Mouse (Mus musculus): Measurements from ENCODE around the gene Pebp1. TPM values are rescaled to one million over a fixed set of nuclear protein-coding genes. Genes with fewer than 3 reads are reported as not detected.
"Not testable (repeated sequence)": the region's sequence is repeated elsewhere in the genome, so short reads cannot be mapped to it uniquely, and the experiment has no call there.

Pebp1 gene
- polyA plus RNA-seq, 1 experiment from 2014 or later = 881 TPM

- H3K4me3 ChIP-seq (ENCODE audit: low read depth, low read length) = no peak overlapping the region
- peaks cover 3% of the 10 kb centered on the region; the same call in 1 of the 2 replicates for H3K27me3 ChIP-seq (ENCODE audit: control insufficient read depth, insufficient read depth, low read length)
- no peak overlapping the region for H3K27ac ChIP-seq (ENCODE audit: low read depth, low read length)
- H3K4me2 ChIP-seq (ENCODE audit: low read depth, low read length, severe bottlenecking) = peak overlapping the region; percentile 33; the same call in 1 of the 2 replicates
- no peak overlapping the region for H3K9ac ChIP-seq (ENCODE audit: low read length)
- no peaks in the 10 kb centered on the region for H3K36me3 ChIP-seq (ENCODE audit: control insufficient read depth, insufficient read depth, low read length)
- H3K4me1 ChIP-seq (replicated peaks; ENCODE audit: control insufficient read depth, insufficient read depth, low read length) = 0 out of 2 replicates have a peak, but pooled peaks cover 6% of the 10 kb centered on the region
- DNase-seq (ENCODE audit: low spot score) (no peak), ATAC-seq (replicated peaks; ENCODE audit: low FRiP score) (no peak)
- H3K9me3 ChIP-seq (ENCODE audit: control insufficient read depth, low read length) = no peaks in the 10 kb centered on the region
- WGBS = 31% methylated on average over 14 of the region's 14 CpGs
Observed at GRCm38 (mm10) chr5:117313420-117313819, 26.0 kb upstream of the Pebp1 start.

GRCm38 (mm10) chr5:117307699-117308098 lies 20.3 kb upstream of the Pebp1 start:
- no peaks in the 10 kb centered on the region for H3K36me3 ChIP-seq (ENCODE audit: control insufficient read depth, insufficient read depth, low read length)
- ATAC-seq (replicated peaks; ENCODE audit: low FRiP score) = no peak
- H3K4me1 ChIP-seq (replicated peaks; ENCODE audit: control insufficient read depth, insufficient read depth, low read length) = no peaks in the 10 kb centered on the region
- peak; percentile 85 for DNase-seq (ENCODE audit: low spot score)
- WGBS = 43% methylated on average over 11 of the region's 11 CpGs
- H3K9ac ChIP-seq (ENCODE audit: low read length) = no peak overlapping the region
- no peak overlapping the region for H3K4me3 ChIP-seq (ENCODE audit: low read depth, low read length)
- H3K9me3 ChIP-seq (ENCODE audit: control insufficient read depth, low read length) = no peaks in the 10 kb centered on the region
- no peaks in the 10 kb centered on the region for H3K27me3 ChIP-seq (ENCODE audit: control insufficient read depth, insufficient read depth, low read length)
- H3K27ac ChIP-seq (ENCODE audit: low read depth, low read length) = no peak overlapping the region
- no peak overlapping the region for H3K4me2 ChIP-seq (ENCODE audit: low read depth, low read length, severe bottlenecking)

DNA sequence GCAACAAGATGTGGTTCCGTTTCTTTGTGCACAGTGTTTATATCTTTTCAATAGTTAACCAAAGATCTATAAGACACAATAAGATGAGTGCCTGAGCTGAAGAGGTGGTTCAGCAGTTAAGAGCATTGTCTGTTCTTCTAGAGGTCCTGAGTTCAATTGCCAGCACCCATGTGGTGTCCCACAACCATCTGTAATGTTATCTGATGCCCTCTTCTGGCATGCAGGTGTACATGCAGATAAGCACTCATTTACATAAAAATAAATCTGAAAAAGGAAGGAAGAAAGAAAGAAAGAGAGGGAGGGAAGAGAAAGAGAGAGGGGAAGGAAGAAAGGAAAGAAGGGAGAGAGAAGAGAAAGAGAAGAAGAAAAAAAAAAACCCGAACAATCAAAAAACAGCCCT lies 19.4 kb upstream of the Pebp1 start:
- Histone ChIP-seq H3K36me3 (ENCODE audit: control insufficient read depth, insufficient read depth, low read length) (no peaks in the 10 kb centered on the region), H3K4me1 (replicated peaks; ENCODE audit: control insufficient read depth, insufficient read depth, low read length) (no peaks in the 10 kb centered on the region), H3K9ac (ENCODE audit: low read length) (no peak overlapping the region), H3K27me3 (ENCODE audit: control insufficient read depth, insufficient read depth, low read length) (no peaks in the 10 kb centered on the region), H3K27ac (ENCODE audit: low read depth, low read length) (no peak overlapping the region), H3K4me2 (ENCODE audit: low read depth, low read length, severe bottlenecking) (no peak overlapping the region), H3K4me3 (ENCODE audit: low read depth, low read length) (no peak overlapping the region), H3K9me3 (ENCODE audit: control insufficient read depth, low read length) (no peaks in the 10 kb centered on the region)
- ATAC-seq (replicated peaks; ENCODE audit: low FRiP score) (no peak), DNase-seq (ENCODE audit: low spot score) (no peak)
- WGBS = 92% methylated on average over 2 of the region's 2 CpGs

DNA sequence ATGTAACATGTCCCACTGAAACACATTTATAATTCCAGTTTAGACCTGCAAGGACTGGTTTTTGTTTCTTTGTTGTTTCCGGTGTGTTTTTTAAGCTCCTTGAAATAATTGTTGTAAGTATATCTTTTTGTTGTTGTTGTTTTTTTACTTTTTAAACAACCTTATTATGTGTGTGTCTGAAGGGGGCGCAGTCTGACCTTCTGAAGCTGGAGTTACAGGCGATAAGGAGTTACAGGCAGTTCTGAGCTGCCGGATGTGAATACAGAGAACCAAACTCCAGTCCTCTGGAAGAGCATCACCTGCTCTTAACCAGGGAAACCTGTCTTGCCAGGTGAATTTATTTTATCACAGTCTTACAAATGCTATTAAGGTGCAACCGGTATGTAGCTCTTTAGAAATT lies 18.3 kb upstream of the Pebp1 start:
- Histone ChIP-seq H3K36me3 (ENCODE audit: control insufficient read depth, insufficient read depth, low read length) (no peaks in the 10 kb centered on the region), H3K9ac (ENCODE audit: low read length) (no peak overlapping the region), H3K9me3 (ENCODE audit: control insufficient read depth, low read length) (no peaks in the 10 kb centered on the region), H3K4me1 (replicated peaks; ENCODE audit: control insufficient read depth, insufficient read depth, low read length) (no peaks in the 10 kb centered on the region), H3K4me2 (ENCODE audit: low read depth, low read length, severe bottlenecking) (no peak overlapping the region), H3K27ac (ENCODE audit: low read depth, low read length) (no peak overlapping the region), H3K4me3 (ENCODE audit: low read depth, low read length) (no peak overlapping the region), H3K27me3 (ENCODE audit: control insufficient read depth, insufficient read depth, low read length) (no peaks in the 10 kb centered on the region)
- ATAC-seq (replicated peaks; ENCODE audit: low FRiP score) (no peak), DNase-seq (ENCODE audit: low spot score) (no peak)
- 95% methylated on average over 5 of the region's 5 CpGs for WGBS

DNA sequence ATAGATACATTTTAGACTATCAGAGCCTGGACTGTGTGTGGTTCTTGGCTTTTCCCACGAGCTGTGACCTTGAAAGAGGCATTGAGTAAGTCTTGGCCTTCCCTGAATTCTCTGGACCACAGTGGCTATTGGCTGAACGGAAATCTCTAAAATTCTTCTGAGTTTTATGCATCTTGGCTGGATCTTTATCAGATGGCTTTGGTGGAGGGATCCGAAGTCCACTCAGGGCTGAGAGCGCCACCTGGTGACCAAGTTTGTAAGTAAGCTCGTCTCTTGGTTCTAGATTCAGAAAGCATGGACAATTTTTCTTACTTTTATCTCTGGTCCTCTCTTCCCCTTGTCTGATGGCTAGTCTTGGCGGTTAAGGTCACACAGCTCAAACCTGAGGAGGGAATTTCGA lies 17.5 kb upstream of the Pebp1 start:
- Histone ChIP-seq H3K4me1 (replicated peaks; ENCODE audit: control insufficient read depth, insufficient read depth, low read length) (no peaks in the 10 kb centered on the region), H3K9me3 (ENCODE audit: control insufficient read depth, low read length) (no peaks in the 10 kb centered on the region), H3K9ac (ENCODE audit: low read length) (no peak overlapping the region), H3K36me3 (ENCODE audit: control insufficient read depth, insufficient read depth, low read length) (no peaks in the 10 kb centered on the region), H3K27ac (ENCODE audit: low read depth, low read length) (no peak overlapping the region), H3K27me3 (ENCODE audit: control insufficient read depth, insufficient read depth, low read length) (no peaks in the 10 kb centered on the region), H3K4me3 (ENCODE audit: low read depth, low read length) (no peak overlapping the region), H3K4me2 (ENCODE audit: low read depth, low read length, severe bottlenecking) (no peak overlapping the region)
- ATAC-seq (replicated peaks; ENCODE audit: low FRiP score) = no peak
- DNase-seq (ENCODE audit: low spot score) = peak; percentile 68
- WGBS = 78% methylated on average over 7 of the region's 7 CpGs

DNA sequence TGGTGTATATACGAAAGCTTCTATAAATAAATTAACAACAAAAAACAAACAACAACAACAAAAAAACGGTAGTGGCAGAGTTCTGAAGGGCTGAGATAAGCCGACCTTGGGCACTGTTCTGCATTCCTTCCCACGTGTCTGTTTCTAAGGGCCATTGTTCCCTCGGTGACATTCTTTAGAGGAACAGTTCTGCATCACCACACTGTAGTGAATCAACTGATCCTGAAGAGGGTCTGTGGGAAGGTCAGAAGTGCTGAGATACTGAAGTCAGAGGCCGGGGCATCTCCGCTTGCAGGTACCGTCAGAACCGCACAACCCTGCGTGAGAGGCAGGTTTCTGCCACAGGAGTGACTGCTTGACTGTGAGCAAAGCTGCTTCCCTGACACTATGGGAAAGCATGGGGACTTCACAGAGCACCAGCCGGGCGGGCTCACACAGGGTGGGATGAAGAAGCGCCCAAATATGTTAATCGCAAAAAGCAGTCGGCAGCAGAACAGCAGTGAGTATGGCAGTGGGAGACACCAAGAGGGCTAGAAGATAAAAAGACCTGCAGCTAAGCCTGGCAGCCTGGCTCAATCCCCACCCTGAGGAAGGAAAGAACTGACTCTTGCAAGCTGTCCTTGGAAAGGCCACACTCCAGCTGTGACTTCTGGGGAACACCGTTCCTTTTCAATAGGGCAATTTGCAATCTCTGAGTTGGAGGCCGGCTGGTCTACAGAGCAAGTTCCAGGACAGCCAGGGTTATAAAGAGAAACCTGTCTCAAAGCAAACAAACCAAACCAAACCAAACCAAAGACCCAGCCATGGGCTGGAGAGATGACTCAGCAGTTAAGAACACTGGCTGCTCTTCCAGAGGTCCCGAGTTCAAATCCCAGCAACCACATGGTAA lies 16.5 kb upstream of the Pebp1 start:
- Histone ChIP-seq H3K4me3 (ENCODE audit: low read depth, low read length) (no peak overlapping the region), H3K9ac (ENCODE audit: low read length) (no peak overlapping the region), H3K36me3 (ENCODE audit: control insufficient read depth, insufficient read depth, low read length) (no peaks in the 10 kb centered on the region), H3K9me3 (ENCODE audit: control insufficient read depth, low read length) (no peaks in the 10 kb centered on the region), H3K4me1 (replicated peaks; ENCODE audit: control insufficient read depth, insufficient read depth, low read length) (no peaks in the 10 kb centered on the region), H3K27ac (ENCODE audit: low read depth, low read length) (no peak overlapping the region), H3K4me2 (ENCODE audit: low read depth, low read length, severe bottlenecking) (no peak overlapping the region), H3K27me3 (ENCODE audit: control insufficient read depth, insufficient read depth, low read length) (no peaks in the 10 kb centered on the region)
- no peak for DNase-seq (ENCODE audit: low spot score)
- ATAC-seq (replicated peaks; ENCODE audit: low FRiP score) = no peak
- 57% methylated on average over 18 of the region's 18 CpGs for WGBS

DNA sequence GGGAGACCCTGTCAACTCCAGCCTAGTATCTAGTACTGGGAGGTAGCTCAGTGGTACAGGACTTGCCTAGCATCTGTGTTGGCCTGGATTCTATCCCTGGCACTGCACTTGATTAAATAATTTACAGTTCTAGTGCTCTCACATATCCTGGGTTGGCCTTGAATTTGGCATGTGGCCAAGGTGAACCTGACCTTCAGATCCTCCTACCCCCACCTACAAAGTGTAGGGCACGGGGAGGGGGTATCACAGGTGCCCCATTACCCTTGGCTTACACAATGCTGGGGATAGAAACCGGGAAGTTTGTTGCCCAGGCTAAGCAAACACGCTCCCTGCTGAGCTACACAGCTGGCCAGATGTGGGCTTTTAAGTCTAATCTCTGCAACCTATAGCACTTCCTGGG lies 15.5 kb upstream of the Pebp1 start:
- Histone ChIP-seq H3K4me1 (replicated peaks; ENCODE audit: control insufficient read depth, insufficient read depth, low read length) (no peaks in the 10 kb centered on the region), H3K9ac (ENCODE audit: low read length) (no peak overlapping the region), H3K27me3 (ENCODE audit: control insufficient read depth, insufficient read depth, low read length) (no peaks in the 10 kb centered on the region), H3K4me2 (ENCODE audit: low read depth, low read length, severe bottlenecking) (no peak overlapping the region), H3K9me3 (ENCODE audit: control insufficient read depth, low read length) (no peaks in the 10 kb centered on the region), H3K4me3 (ENCODE audit: low read depth, low read length) (no peak overlapping the region), H3K27ac (ENCODE audit: low read depth, low read length) (no peak overlapping the region), H3K36me3 (ENCODE audit: control insufficient read depth, insufficient read depth, low read length) (no peaks in the 10 kb centered on the region)
- ATAC-seq (replicated peaks; ENCODE audit: low FRiP score) (no peak), DNase-seq (ENCODE audit: low spot score) (no peak)
- WGBS = 81% methylated on average over 3 of the region's 3 CpGs

- H3K9me3 ChIP-seq (ENCODE audit: control insufficient read depth, low read length) = peaks cover 2% of the 10 kb centered on the region; the same call in 1 of the 2 replicates
- H3K4me3 ChIP-seq (ENCODE audit: low read depth, low read length) = no peak overlapping the region
- ATAC-seq (replicated peaks; ENCODE audit: low FRiP score) (no peak), DNase-seq (ENCODE audit: low spot score) (no peak)
- no peaks in the 10 kb centered on the region for H3K27me3 ChIP-seq (ENCODE audit: control insufficient read depth, insufficient read depth, low read length)
- no peaks in the 10 kb centered on the region for H3K36me3 ChIP-seq (ENCODE audit: control insufficient read depth, insufficient read depth, low read length)
- no peak overlapping the region for H3K4me2 ChIP-seq (ENCODE audit: low read depth, low read length, severe bottlenecking)
- WGBS = 91% methylated on average over 8 of the region's 8 CpGs
- H3K27ac ChIP-seq (ENCODE audit: low read depth, low read length) = no peak overlapping the region
- no peak overlapping the region for H3K9ac ChIP-seq (ENCODE audit: low read length)
- no peaks in the 10 kb centered on the region for H3K4me1 ChIP-seq (replicated peaks; ENCODE audit: control insufficient read depth, insufficient read depth, low read length)
Observed at GRCm38 (mm10) chr5:117295011-117295410, 7.6 kb upstream of the Pebp1 start.

GRCm38 (mm10) chr5:117293776-117294175 lies 6.4 kb upstream of the Pebp1 start:
- H3K4me1 ChIP-seq (replicated peaks; ENCODE audit: control insufficient read depth, insufficient read depth, low read length); H3K9me3 ChIP-seq (ENCODE audit: control insufficient read depth, low read length); H3K9ac ChIP-seq (ENCODE audit: low read length); DNase-seq (ENCODE audit: low spot score); H3K4me2 ChIP-seq (ENCODE audit: low read depth, low read length, severe bottlenecking); H3K27me3 ChIP-seq (ENCODE audit: control insufficient read depth, insufficient read depth, low read length); ATAC-seq (replicated peaks; ENCODE audit: low FRiP score); H3K36me3 ChIP-seq (ENCODE audit: control insufficient read depth, insufficient read depth, low read length); H3K27ac ChIP-seq (ENCODE audit: low read depth, low read length); H3K4me3 ChIP-seq (ENCODE audit: low read depth, low read length): not testable (repeated sequence)
- WGBS = 87% methylated on average over 3 of the region's 3 CpGs

Data from forebrain, embryonic 11.5 days (tissue).